Comparison of ENCODE assay signal across 9 mouse cellular contexts in genomic region chr5:132195048-132195533, GRCm38 (mm10).
DNase-seq lines count a peak whose midpoint lies in the region; ATAC-seq lines count a peak whose summit lies in the region.
"Had no signal": no experiment of that assay in that cellular context is flagged by ENCODE, and none has a peak within 500 bp of the region (broad histone marks: within the 10 kb centered on the region; RNA-seq: fewer than 3 reads in every experiment).

No protein-coding gene starts in this region.

- WGBS in hindbrain, embryonic 10.5 days: 53% methylated on average over 6 of the region's 6 CpGs
- 56% methylated on average over 6 of the region's 6 CpGs for WGBS in hindbrain, embryonic 11.5 days
- WGBS in embryonic facial prominence, embryonic 13.5 days: 8% methylated on average over 6 of the region's 6 CpGs
- WGBS in limb, embryonic 12.5 days: 20% methylated on average over 6 of the region's 6 CpGs
- WGBS in stomach, embryonic 15.5 days: 12% methylated on average over 6 of the region's 6 CpGs

- H3K27me3 ChIP-seq in hindbrain, embryonic 10.5 days (ENCODE audit: insufficient read depth, poor library complexity, severe bottlenecking): no peaks in the 10 kb centered on the region
- no peaks in the 10 kb centered on the region for H3K27me3 ChIP-seq in hindbrain, embryonic 11.5 days (ENCODE audit: control insufficient read depth, insufficient read depth, low read length)
- no peaks in the 10 kb centered on the region for H3K27me3 ChIP-seq in embryonic facial prominence, embryonic 13.5 days
- H3K27me3 ChIP-seq in limb, embryonic 12.5 days: no peaks in the 10 kb centered on the region
- H3K27me3 ChIP-seq in stomach, embryonic 15.5 days (replicated peaks): no peaks in the 10 kb centered on the region

- H3K27ac ChIP-seq in hindbrain, embryonic 10.5 days: no peak overlapping the region
- H3K27ac ChIP-seq in hindbrain, embryonic 11.5 days (ENCODE audit: low read depth, low read length): no peak overlapping the region
- peak overlapping the region; percentile 78 for H3K27ac ChIP-seq in embryonic facial prominence, embryonic 13.5 days
- peak overlapping the region; percentile 75 for H3K27ac ChIP-seq in limb, embryonic 12.5 days
- peak overlapping the region; percentile 32; the same call in 1 of the 2 replicates for H3K27ac ChIP-seq in stomach, embryonic 15.5 days

- no peak overlapping the region for H3K4me2 ChIP-seq in hindbrain, embryonic 11.5 days (replicated peaks; ENCODE audit: low read depth, low read length)
- peak overlapping the region; percentile 46 for H3K4me2 ChIP-seq in embryonic facial prominence, embryonic 13.5 days
- H3K4me2 ChIP-seq in limb, embryonic 12.5 days: peak overlapping the region; percentile 36
- peak overlapping the region; percentile 29 for H3K4me2 ChIP-seq in stomach, embryonic 15.5 days

- H3K4me1 ChIP-seq in hindbrain, embryonic 10.5 days (replicated peaks): peaks cover 11% of the 10 kb centered on the region
- H3K4me1 ChIP-seq in hindbrain, embryonic 11.5 days (replicated peaks; ENCODE audit: control insufficient read depth, insufficient read depth, low read length): no peaks in the 10 kb centered on the region
- H3K4me1 ChIP-seq in embryonic facial prominence, embryonic 13.5 days: peaks cover 42% of the 10 kb centered on the region
- H3K4me1 ChIP-seq in limb, embryonic 12.5 days (replicated peaks): peaks cover 33% of the 10 kb centered on the region
- peaks cover 15% of the 10 kb centered on the region for H3K4me1 ChIP-seq in stomach, embryonic 15.5 days

- ATAC-seq in hindbrain, embryonic 11.5 days (ENCODE audit: low FRiP score): no peak
- ATAC-seq in embryonic facial prominence, embryonic 13.5 days (ENCODE audit: insufficient number of reproducible peaks, insufficient read depth, low FRiP score, low TSS enrichment, low read depth): no peak
- no peak for ATAC-seq in limb, embryonic 12.5 days (ENCODE audit: insufficient number of reproducible peaks, insufficient read depth, low FRiP score, low TSS enrichment, low read depth)
- ATAC-seq in stomach, embryonic 15.5 days (ENCODE audit: insufficient read depth, low FRiP score, low read depth): no peak; the same call in 1 of the 2 replicates

- no peak overlapping the region for H3K4me3 ChIP-seq in hindbrain, embryonic 10.5 days
- H3K4me3 ChIP-seq in hindbrain, embryonic 11.5 days (ENCODE audit: low read depth, low read length): no peak overlapping the region
- H3K4me3 ChIP-seq in embryonic facial prominence, embryonic 13.5 days: peak overlapping the region; percentile 24
- H3K4me3 ChIP-seq in limb, embryonic 12.5 days (replicated peaks): no peak overlapping the region
- no peak overlapping the region for H3K4me3 ChIP-seq in stomach, embryonic 15.5 days (replicated peaks)
- H3K4me3 ChIP-seq: megakaryocyte, embryonic 14.5 days had no signal

- H3K36me3 ChIP-seq in hindbrain, embryonic 10.5 days: no peaks in the 10 kb centered on the region
- no peaks in the 10 kb centered on the region for H3K36me3 ChIP-seq in hindbrain, embryonic 11.5 days (ENCODE audit: control insufficient read depth, insufficient read depth, low read length)
- no peaks in the 10 kb centered on the region for H3K36me3 ChIP-seq in embryonic facial prominence, embryonic 13.5 days
- H3K36me3 ChIP-seq in limb, embryonic 12.5 days: no peaks in the 10 kb centered on the region
- H3K36me3 ChIP-seq in stomach, embryonic 15.5 days: no peaks in the 10 kb centered on the region

- H3K9me3 ChIP-seq in hindbrain, embryonic 10.5 days: no peaks in the 10 kb centered on the region
- no peaks in the 10 kb centered on the region for H3K9me3 ChIP-seq in hindbrain, embryonic 11.5 days (ENCODE audit: control insufficient read depth, low read length)
- no peaks in the 10 kb centered on the region for H3K9me3 ChIP-seq in embryonic facial prominence, embryonic 13.5 days
- H3K9me3 ChIP-seq in limb, embryonic 12.5 days: no peaks in the 10 kb centered on the region
- H3K9me3 ChIP-seq in stomach, embryonic 15.5 days: no peaks in the 10 kb centered on the region
- H3K9me3 ChIP-seq: megakaryocyte, embryonic 14.5 days had no signal

- intact Hi-C loops in heart, postnatal 36 days (cut with DNase I): no loop called here

- no peak overlapping the region for H3K9ac ChIP-seq in hindbrain, embryonic 11.5 days (ENCODE audit: low read depth, low read length)
- 0 out of 2 replicates have a peak overlapping the region, but pooled peaks have one; percentile 54 for H3K9ac ChIP-seq in embryonic facial prominence, embryonic 13.5 days
- no peak overlapping the region; the same call in 1 of the 2 replicates for H3K9ac ChIP-seq in limb, embryonic 12.5 days (replicated peaks)
- H3K9ac ChIP-seq in stomach, embryonic 15.5 days: no peak overlapping the region

- DNase-seq in hindbrain, embryonic 10.5 days (ENCODE audit: low spot score): peak; percentile 20
- no peak for DNase-seq in hindbrain, embryonic 11.5 days (ENCODE audit: low spot score)
- peak; percentile 18 to 25 for DNase-seq in heart, postnatal 36 days
- DNase-seq in thymus, postnatal 25 days: no peak
- DNase-seq in thymus, postnatal 10 days (ENCODE audit: low spot score in 2 of 2): no peak

Comparison
In these comparisons a context has a peak if more than half of its experiments do, and no peak if none do; other contexts are left out.
1. DNase-seq: peak in hindbrain, embryonic 10.5 days (single experiment) and heart, postnatal 36 days (2 of 2); none in hindbrain, embryonic 11.5 days (single experiment), thymus, postnatal 25 days (single experiment) and thymus, postnatal 10 days (0 of 2).
2. H3K27ac ChIP-seq: peak in embryonic facial prominence, embryonic 13.5 days (single experiment), limb, embryonic 12.5 days (single experiment) and stomach, embryonic 15.5 days (single experiment); none in hindbrain, embryonic 10.5 days (single experiment) and hindbrain, embryonic 11.5 days (single experiment).